Mouse (Mus musculus) right cerebral cortex, postnatal 10 days (tissue): ENCODE measurements around the gene Scd4.
"Not testable (repeated sequence)": the region's sequence is repeated elsewhere in the genome, so short reads cannot be mapped to it uniquely, and the experiment has no call there.

Source experiments
- DNase-seq, 2 experiments: peaks; one replicate each; pipeline ENCODE4 v3.0.0; 2021; ENCODE audit warnings: low spot score in 2 of 2

The Scd4 gene

GRCm38 (mm10) chr19:44316752-44317315, 16.1 kb upstream of the Scd4 start:
- DNase-seq, result no peak

- no peak for DNase-seq
These were observed 15.5 kb upstream of the Scd4 start for GRCm38 (mm10) chr19:44317391-44317790.

GRCm38 (mm10) chr19:44318545-44318944, 14.3 kb upstream of the Scd4 start:
- DNase-seq, result no peak

- no peak for DNase-seq
These were observed 12.6 kb upstream of the Scd4 start for GRCm38 (mm10) chr19:44320316-44320715.

- no peak for DNase-seq
These were observed 11.7 kb upstream of the Scd4 start for GRCm38 (mm10) chr19:44321201-44321600.

- DNase-seq, result no peak
These were observed 11.3 kb upstream of the Scd4 start for GRCm38 (mm10) chr19:44321631-44322030.

- no peak for DNase-seq
These were observed 3.3 kb upstream of the Scd4 start for GRCm38 (mm10) chr19:44329566-44329965.

GRCm38 (mm10) chr19:44331128-44331527, 1.8 kb upstream of the Scd4 start:
- not testable (repeated sequence) for DNase-seq

GRCm38 (mm10) chr19:44331911-44332310, 981 bp upstream of the Scd4 start:
- no peak for DNase-seq

- DNase-seq, result peak in 1 of 2 experiments; percentile 28
These were observed 566 bp upstream of the Scd4 start for GRCm38 (mm10) chr19:44332326-44332725.

GRCm38 (mm10) chr19:44333991-44334390, 1.1 kb downstream of the Scd4 start:
- no peak for DNase-seq

GRCm38 (mm10) chr19:44335876-44336662, 3.2 kb downstream of the Scd4 start:
- DNase-seq, result peak in 1 of 2 experiments; percentile 34

GRCm38 (mm10) chr19:44349689-44350088, 16.8 kb downstream of the Scd4 start:
- no peak for DNase-seq

GRCm38 (mm10) chr19:44351756-44352155, 18.9 kb downstream of the Scd4 start:
- no peak for DNase-seq

- no peak for DNase-seq
These were observed 25.8 kb downstream of the Scd4 start for GRCm38 (mm10) chr19:44358700-44359099.

- peak; percentile 68 to 78 for DNase-seq
These were observed 30.6 kb downstream of the Scd4 start for GRCm38 (mm10) chr19:44363529-44363928.

- peak; percentile 24 to 43 for DNase-seq
These were observed 31.1 kb downstream of the Scd4 start for GRCm38 (mm10) chr19:44364029-44364428.

- no peak for DNase-seq
These were observed 32.8 kb downstream of the Scd4 start for GRCm38 (mm10) chr19:44365733-44366132.

GRCm38 (mm10) chr19:44367076-44367475, 34.2 kb downstream of the Scd4 start:
- DNase-seq, result not testable (repeated sequence)

- DNase-seq, result no peak
These were observed 36.5 kb downstream of the Scd4 start for GRCm38 (mm10) chr19:44369371-44369770.

- no peak for DNase-seq
These were observed 37.3 kb downstream of the Scd4 start for GRCm38 (mm10) chr19:44370231-44370630.

GRCm38 (mm10) chr19:44372969-44373368, 40.1 kb downstream of the Scd4 start:
- DNase-seq, result peak; percentile 59 to 76

- no peak for DNase-seq
These were observed 43.6 kb downstream of the Scd4 start for GRCm38 (mm10) chr19:44376511-44376951.
